Mouse (Mus musculus) B cell, adult 67 days (primary cell): ENCODE results near the gene Krtap26-1. TPM values are rescaled to one million over a fixed set of nuclear protein-coding genes. Genes with fewer than 3 reads are reported as not detected.

ENCODE experiments used
- total RNA-seq, 2 experiments: library from RNA; stranded (reverse); gene quantifications; 4 replicates each; pipeline ENCODE4 v1.2.4; 2023

The Krtap26-1 gene
- not detected for total RNA-seq

GRCm38 (mm10) chr16:88647358-88647846 is at the start of gene Krtap26-1:
Gene Krtap26-1, minus strand, starts transcription at chr16:88647796.

GRCm38 (mm10) chr16:88671571-88671970 is 24.0 kb upstream of the Krtap26-1 start, which contains the start of gene Krtap27-1:
Gene Krtap27-1, minus strand, starts transcription at chr16:88671671.

GRCm38 (mm10) chr16:88627566-88627965 is 20.0 kb downstream of the Krtap26-1 start, which contains the start of gene 2310079G19Rik:
Gene 2310079G19Rik, minus strand, starts transcription at chr16:88627666.

GRCm38 (mm10) chr16:88611922-88612321 is 35.7 kb downstream of the Krtap26-1 start, which contains the start of gene Krtap24-1:
Gene Krtap24-1, minus strand, starts transcription at chr16:88612279.

Other genes starting within 250 kb of the Krtap26-1 start
- not detected for gene Cldn17, start 140.8 kb downstream of the Krtap26-1 start, total RNA-seq
- gene Cldn8, start 84.6 kb downstream of the Krtap26-1 start, total RNA-seq, result not detected
- gene Krtap24-1, start 35.5 kb downstream of the Krtap26-1 start, total RNA-seq, result not detected
- not detected for gene 2310079G19Rik, start 20.1 kb downstream of the Krtap26-1 start, total RNA-seq
- gene Krtap27-1, start 23.9 kb upstream of the Krtap26-1 start, total RNA-seq, result not detected
- gene 2310061N02Rik, start 60.2 kb upstream of the Krtap26-1 start, total RNA-seq, result not detected
- gene Krtap13-1, start 81.1 kb upstream of the Krtap26-1 start, total RNA-seq, result not detected
- gene Krtap13, start 103.8 kb upstream of the Krtap26-1 start, total RNA-seq, result not detected
- gene 2310034C09Rik, start 111.1 kb upstream of the Krtap26-1 start, total RNA-seq, result not detected
- gene 2310057N15Rik, start 126.4 kb upstream of the Krtap26-1 start, total RNA-seq, result not detected
- not detected for gene Gm5965, start 130.1 kb upstream of the Krtap26-1 start, total RNA-seq
- gene Gm20741, start 164.4 kb upstream of the Krtap26-1 start, total RNA-seq, result not detected
- gene Krtap15, start 172.4 kb upstream of the Krtap26-1 start, total RNA-seq, result not detected
- gene Krtap14, start 178.3 kb upstream of the Krtap26-1 start, total RNA-seq, result not detected
- gene Krtap19-1, start 221.6 kb upstream of the Krtap26-1 start, total RNA-seq, result not detected
- not detected for gene Krtap19-2, start 226.5 kb upstream of the Krtap26-1 start, total RNA-seq
- gene Krtap19-3, start 230.2 kb upstream of the Krtap26-1 start, total RNA-seq, result not detected
- gene Krtap19-4, start 237.3 kb upstream of the Krtap26-1 start, total RNA-seq, result not detected
- not detected for gene Krtap19-5, start 248.7 kb upstream of the Krtap26-1 start, total RNA-seq